Mouse (Mus musculus): ENCODE measurements around the gene Hist1h2bf. TPM values are rescaled to one million over a fixed set of nuclear protein-coding genes. Genes with fewer than 3 reads are reported as not detected.
"Not testable (repeated sequence)": the region's sequence is repeated elsewhere in the genome, so short reads cannot be mapped to it uniquely, and the experiment has no call there.

Gene Hist1h2bf
- total and polyA plus RNA-seq, 2 experiments = 4.6 TPM; not detected in 1

DNA sequence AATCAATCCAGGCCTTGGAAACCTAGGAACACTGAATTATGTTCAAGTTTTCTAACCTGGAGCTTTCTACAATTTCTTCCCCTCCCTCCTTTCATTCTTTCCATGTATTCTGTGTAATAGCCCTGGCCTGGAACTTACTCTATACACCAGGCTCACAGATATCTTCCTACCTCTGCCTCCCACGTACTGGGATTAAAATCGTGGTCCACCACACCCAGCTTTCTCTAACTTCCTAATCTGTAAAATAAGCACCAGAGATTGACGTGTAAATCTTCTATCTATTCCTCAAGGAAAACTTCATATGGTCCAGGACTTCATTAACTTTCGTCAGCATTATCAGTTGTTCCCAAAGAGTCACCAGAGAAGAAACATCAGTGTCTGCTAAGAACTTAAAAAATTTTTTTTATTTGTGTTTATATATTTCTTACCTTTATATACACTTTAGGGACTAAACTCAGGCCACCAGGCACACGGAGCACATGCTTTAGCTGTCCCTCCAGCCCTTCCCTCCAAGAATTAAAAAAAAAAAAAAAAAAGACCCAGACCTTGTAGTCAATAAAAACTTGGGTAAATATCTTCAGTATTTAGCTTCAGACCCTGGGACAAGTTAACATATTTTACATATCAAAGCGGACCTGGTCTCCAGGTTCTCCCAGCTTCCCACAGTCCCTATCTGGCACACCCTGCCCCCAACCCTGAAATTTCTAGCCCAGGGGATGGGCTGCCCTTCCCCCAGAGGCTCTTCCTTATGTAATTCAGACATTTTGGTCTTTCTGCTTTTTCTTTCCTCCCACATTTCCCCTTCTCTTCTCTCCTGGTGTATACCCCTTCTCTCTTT is 8.4 kb upstream of the Hist1h2bf start:
- no peaks in the 10 kb centered on the region for H3K36me3 ChIP-seq (ENCODE audit: control insufficient read depth, insufficient read depth, low read length)

DNA sequence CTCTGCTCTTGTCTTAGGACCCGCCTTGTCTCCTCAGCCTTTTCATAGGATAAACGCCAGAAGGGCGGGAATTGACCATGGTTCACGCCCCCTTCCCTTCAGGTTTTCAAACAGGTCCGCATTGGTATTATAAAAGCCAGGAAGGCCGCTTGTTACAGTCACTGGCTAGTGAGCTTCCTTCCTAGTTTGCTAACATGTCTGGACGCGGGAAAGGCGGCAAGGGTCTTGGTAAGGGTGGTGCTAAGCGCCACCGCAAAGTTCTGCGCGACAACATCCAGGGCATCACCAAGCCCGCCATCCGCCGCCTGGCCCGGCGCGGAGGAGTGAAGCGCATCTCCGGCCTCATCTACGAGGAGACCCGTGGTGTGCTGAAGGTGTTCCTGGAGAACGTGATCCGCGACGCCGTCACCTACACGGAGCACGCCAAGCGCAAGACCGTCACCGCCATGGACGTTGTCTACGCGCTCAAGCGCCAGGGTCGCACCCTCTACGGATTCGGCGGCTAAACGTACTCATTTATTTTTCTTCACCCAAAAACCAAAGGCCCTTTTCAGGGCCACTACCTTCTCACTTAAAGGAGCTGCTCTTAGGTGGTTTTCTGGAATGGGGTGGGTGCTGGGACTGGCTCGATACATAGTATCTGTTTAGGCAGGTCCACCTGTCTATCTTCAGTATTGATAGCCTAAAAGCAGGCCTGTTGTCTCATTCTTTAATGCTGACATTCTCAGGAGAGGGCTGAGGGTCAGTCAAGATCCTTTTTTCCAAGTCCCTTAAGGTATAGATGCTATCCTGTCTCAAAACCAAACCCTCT is 7.6 kb upstream of the Hist1h2bf start, which contains the start of gene Hist1h4d:
TSS of gene Hist1h4d (plus strand) at position 191 of the 811 bp plus-strand sequence.
- Histone ChIP-seq H3K36me3 (ENCODE audit: control insufficient read depth, insufficient read depth, low read length) (no peaks in the 10 kb centered on the region), H3K79me2 (ENCODE audit: control insufficient read depth, insufficient read depth, low read length) (no peaks in the 10 kb centered on the region), H3K27me3 (ENCODE audit: control insufficient read depth, insufficient read depth, low read length) (no peaks in the 10 kb centered on the region), H3K27ac (replicated peaks; ENCODE audit: insufficient read depth, low read depth, low read length) (peak within 1 kb of the TSS; percentile 7; the same call in 1 of the 2 replicates), H3K4me1 (ENCODE audit: control insufficient read depth, insufficient read depth, low read length) (peaks cover 9% of the 10 kb centered on the region; the same call in 1 of the 2 replicates), H3K9ac (ENCODE audit: low read depth, low read length) (peak within 1 kb of the TSS; percentile 64), H3K4me3 (ENCODE audit: insufficient read depth, low read depth, low read length) (peak within 1 kb of the TSS; percentile 68)
- peak; percentile 97 for DNase-seq (ENCODE audit: extremely low read depth, low read depth, low spot score)
- under 1% methylated on average over 43 of the region's 43 CpGs for WGBS
- TF ChIP-seq CTCF (IDR thresholded peaks at IDR 0.05; ENCODE audit: low read depth, low read length) = no peak
- peak; percentile 100 for TF ChIP-seq POLR2A (IDR thresholded peaks at IDR 0.05; ENCODE audit: extremely low read depth, insufficient read depth, low read length)

More for the DNA sequence above, 8.4 kb upstream of the Hist1h2bf start:
- Histone ChIP-seq H3K4me1 (ENCODE audit: control insufficient read depth, insufficient read depth, low read length) (peaks cover 11% of the 10 kb centered on the region; the same call in 1 of the 2 replicates), H3K9ac (ENCODE audit: low read depth, low read length) (peak overlapping the region; percentile 64), H3K79me2 (ENCODE audit: control insufficient read depth, insufficient read depth, low read length) (no peaks in the 10 kb centered on the region), H3K4me3 (ENCODE audit: insufficient read depth, low read depth, low read length) (peak overlapping the region; percentile 68), H3K27me3 (ENCODE audit: control insufficient read depth, insufficient read depth, low read length) (no peaks in the 10 kb centered on the region), H3K27ac (replicated peaks; ENCODE audit: insufficient read depth, low read depth, low read length) (peak overlapping the region; percentile 43)
- TF ChIP-seq POLR2A (IDR thresholded peaks at IDR 0.05; ENCODE audit: extremely low read depth, insufficient read depth, low read length) (no peak), CTCF (IDR thresholded peaks at IDR 0.05; ENCODE audit: low read depth, low read length) (no peak)
- WGBS = 16% methylated on average over 6 of the region's 6 CpGs
- DNase-seq (ENCODE audit: extremely low read depth, low read depth, low spot score) = no peak

DNA sequence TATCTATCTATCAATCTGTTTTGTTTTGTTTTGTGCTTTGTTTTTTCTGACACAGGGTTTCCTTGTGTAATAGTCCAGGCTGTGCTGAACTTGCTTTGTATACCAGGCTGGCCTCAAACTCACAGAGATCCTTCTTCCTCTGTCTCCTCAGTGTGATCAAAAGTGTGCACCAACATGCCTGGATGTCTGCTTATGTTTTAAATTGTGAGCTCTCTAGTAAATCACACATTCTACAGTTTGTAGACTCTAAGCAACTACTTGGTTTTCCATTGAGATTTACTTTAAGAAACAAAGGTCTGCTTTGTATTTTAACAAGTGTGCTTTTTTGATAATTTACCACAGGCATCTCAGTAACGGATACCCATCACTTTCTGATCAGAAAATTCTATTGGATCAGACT is 3.8 kb upstream of the Hist1h2bf start:
- no peaks in the 10 kb centered on the region for H3K79me2 ChIP-seq (ENCODE audit: control insufficient read depth, insufficient read depth, low read length)
- TF ChIP-seq POLR2A (IDR thresholded peaks at IDR 0.05; ENCODE audit: extremely low read depth, insufficient read depth, low read length) (no peak), CTCF (IDR thresholded peaks at IDR 0.05; ENCODE audit: low read depth, low read length) (no peak)
- 98% methylated on average over 1 of the region's 1 CpGs for WGBS
- H3K4me1 ChIP-seq (ENCODE audit: control insufficient read depth, insufficient read depth, low read length) = peaks cover 9% of the 10 kb centered on the region; the same call in 1 of the 2 replicates
- H3K36me3 ChIP-seq (ENCODE audit: control insufficient read depth, insufficient read depth, low read length) = no peaks in the 10 kb centered on the region
- no peaks in the 10 kb centered on the region for H3K27me3 ChIP-seq (ENCODE audit: control insufficient read depth, insufficient read depth, low read length)
- no peak for DNase-seq (ENCODE audit: extremely low read depth, low read depth, low spot score)
- H3K4me3 ChIP-seq (ENCODE audit: insufficient read depth, low read depth, low read length) = no peak overlapping the region
- H3K9ac ChIP-seq (ENCODE audit: low read depth, low read length) = no peak overlapping the region
- H3K27ac ChIP-seq (replicated peaks; ENCODE audit: insufficient read depth, low read depth, low read length) = no peak overlapping the region

DNA sequence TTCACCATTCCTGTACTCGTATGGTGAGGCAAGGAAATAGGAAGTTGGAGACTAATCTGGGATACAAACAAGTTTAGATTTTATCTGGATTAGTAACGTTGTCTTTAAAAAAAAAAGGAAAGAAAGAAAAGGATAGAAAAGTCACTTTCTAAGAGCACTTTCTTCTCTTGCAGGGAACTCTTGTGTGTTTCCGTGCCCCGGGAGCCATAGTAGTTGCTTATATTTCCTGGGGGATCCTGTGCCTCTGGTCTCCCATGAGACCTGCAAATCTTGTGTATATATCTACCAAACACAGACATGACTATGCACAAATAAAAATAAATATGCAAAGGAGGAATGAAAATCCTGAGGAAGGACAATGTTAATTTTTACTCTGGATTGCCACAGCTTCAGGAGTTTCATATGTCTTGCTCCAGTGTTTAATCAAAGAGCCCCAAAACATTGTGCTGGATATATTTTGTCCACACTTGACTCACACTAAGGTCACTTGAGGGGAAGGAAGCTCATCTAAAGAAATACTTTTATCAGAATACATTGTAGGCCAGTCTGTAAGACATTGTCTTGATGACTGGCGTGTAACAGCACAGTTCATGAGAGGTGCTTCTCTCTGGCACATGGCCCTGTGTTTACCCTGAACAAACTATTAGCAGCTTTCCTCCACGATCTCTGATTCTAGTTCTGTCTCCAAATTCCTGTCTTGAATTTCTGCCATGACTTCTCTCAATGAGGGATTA is 3.1 kb upstream of the Hist1h2bf start:
- Histone ChIP-seq H3K27me3 (ENCODE audit: control insufficient read depth, insufficient read depth, low read length) (no peaks in the 10 kb centered on the region), H3K36me3 (ENCODE audit: control insufficient read depth, insufficient read depth, low read length) (no peaks in the 10 kb centered on the region), H3K9ac (ENCODE audit: low read depth, low read length) (no peak overlapping the region), H3K79me2 (ENCODE audit: control insufficient read depth, insufficient read depth, low read length) (no peaks in the 10 kb centered on the region), H3K4me3 (ENCODE audit: insufficient read depth, low read depth, low read length) (no peak overlapping the region), H3K4me1 (ENCODE audit: control insufficient read depth, insufficient read depth, low read length) (peaks cover 12% of the 10 kb centered on the region; the same call in 1 of the 2 replicates), H3K27ac (replicated peaks; ENCODE audit: insufficient read depth, low read depth, low read length) (no peak overlapping the region)
- 51% methylated on average over 6 of the region's 6 CpGs for WGBS
- DNase-seq (ENCODE audit: extremely low read depth, low read depth, low spot score) = peak; percentile 76
- TF ChIP-seq POLR2A (IDR thresholded peaks at IDR 0.05; ENCODE audit: extremely low read depth, insufficient read depth, low read length) = no peak
- no peak for TF ChIP-seq CTCF (IDR thresholded peaks at IDR 0.05; ENCODE audit: low read depth, low read length)

DNA sequence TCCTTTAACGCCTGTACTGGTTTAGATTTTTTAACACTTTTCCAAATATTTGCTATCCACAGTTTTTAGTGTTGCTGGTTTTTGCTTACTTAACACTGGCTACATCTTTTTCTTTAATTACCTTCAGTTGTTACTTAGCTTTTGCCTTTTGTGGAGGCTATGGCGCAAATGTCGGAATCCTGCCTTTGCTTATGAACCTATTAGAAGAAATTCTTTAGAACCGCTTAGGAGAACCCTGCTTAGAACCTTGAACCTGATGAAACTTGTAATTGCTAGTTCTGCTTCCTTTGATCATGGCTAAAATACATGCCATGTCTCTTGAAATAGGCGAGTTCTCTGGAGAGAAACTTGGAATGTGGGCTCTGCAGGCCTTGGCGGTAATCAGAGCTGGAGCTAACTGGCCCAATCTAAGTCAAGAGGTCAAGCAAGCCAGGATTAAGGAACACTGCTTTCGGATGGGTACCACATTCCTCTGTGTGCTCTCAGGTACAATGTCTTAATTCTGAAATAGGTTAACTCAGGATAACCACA is 2.4 kb upstream of the Hist1h2bf start:
- H3K27ac ChIP-seq (replicated peaks; ENCODE audit: insufficient read depth, low read depth, low read length) = no peak overlapping the region

DNA sequence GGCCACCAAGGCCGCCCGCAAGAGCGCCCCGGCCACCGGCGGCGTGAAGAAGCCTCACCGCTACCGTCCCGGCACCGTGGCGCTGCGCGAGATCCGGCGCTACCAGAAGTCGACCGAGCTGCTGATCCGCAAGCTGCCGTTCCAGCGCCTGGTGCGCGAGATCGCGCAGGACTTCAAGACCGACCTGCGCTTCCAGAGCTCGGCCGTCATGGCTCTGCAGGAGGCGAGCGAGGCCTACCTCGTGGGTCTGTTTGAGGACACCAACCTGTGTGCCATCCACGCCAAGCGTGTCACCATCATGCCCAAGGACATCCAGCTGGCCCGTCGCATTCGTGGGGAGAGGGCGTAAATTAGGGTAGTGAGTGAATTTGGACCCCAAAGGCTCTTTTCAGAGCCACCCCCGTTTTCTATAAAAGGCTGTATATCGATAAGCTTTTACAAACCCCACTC is 1.9 kb upstream of the Hist1h2bf start:
- not testable (repeated sequence) for H3K27me3 ChIP-seq (ENCODE audit: control insufficient read depth, insufficient read depth, low read length); H3K36me3 ChIP-seq (ENCODE audit: control insufficient read depth, insufficient read depth, low read length); H3K27ac ChIP-seq (replicated peaks; ENCODE audit: insufficient read depth, low read depth, low read length); DNase-seq (ENCODE audit: extremely low read depth, low read depth, low spot score); H3K79me2 ChIP-seq (ENCODE audit: control insufficient read depth, insufficient read depth, low read length)
- peaks cover 15% of the 10 kb centered on the region; the same call in 1 of the 2 replicates for H3K4me1 ChIP-seq (ENCODE audit: control insufficient read depth, insufficient read depth, low read length)
- H3K4me3 ChIP-seq (ENCODE audit: insufficient read depth, low read depth, low read length) = peak overlapping the region; percentile 50
- H3K9ac ChIP-seq (ENCODE audit: low read depth, low read length) = peak overlapping the region; percentile 71
- WGBS = 7% methylated on average over 13 of the region's 40 CpGs

More for the DNA sequence above, 2.4 kb upstream of the Hist1h2bf start:
- H3K4me3 ChIP-seq (ENCODE audit: insufficient read depth, low read depth, low read length) = no peak overlapping the region
- 71% methylated on average over 7 of the region's 7 CpGs for WGBS
- TF ChIP-seq CTCF (IDR thresholded peaks at IDR 0.05; ENCODE audit: low read depth, low read length) (no peak), POLR2A (IDR thresholded peaks at IDR 0.05; ENCODE audit: extremely low read depth, insufficient read depth, low read length) (no peak)
- DNase-seq (ENCODE audit: extremely low read depth, low read depth, low spot score) = no peak
- H3K9ac ChIP-seq (ENCODE audit: low read depth, low read length) = 0 out of 2 replicates have a peak overlapping the region, but pooled peaks have one; percentile 8
- H3K27me3 ChIP-seq (ENCODE audit: control insufficient read depth, insufficient read depth, low read length) = no peaks in the 10 kb centered on the region
- peaks cover 15% of the 10 kb centered on the region; the same call in 1 of the 2 replicates for H3K4me1 ChIP-seq (ENCODE audit: control insufficient read depth, insufficient read depth, low read length)
- H3K36me3 ChIP-seq (ENCODE audit: control insufficient read depth, insufficient read depth, low read length) = no peaks in the 10 kb centered on the region
- no peaks in the 10 kb centered on the region for H3K79me2 ChIP-seq (ENCODE audit: control insufficient read depth, insufficient read depth, low read length)
